Mouse (Mus musculus): Measurements from ENCODE around the gene Pomt1.

Pomt1 gene
- long read RNA-seq, experiment 1, partial matches to known transcripts: 5 of 9 reads
- long read RNA-seq, experiment 1, other reads (novel, unspliced or antisense): 2 of 9 reads
- long read RNA-seq, experiment 2, partial matches to known transcripts: 1 of 3 reads
- long read RNA-seq, experiment 2, other reads (novel, unspliced or antisense): 1 of 3 reads

GRCm38 (mm10) chr2:32235886-32236759 lies at the start of gene Pomt1:
Pomt1 (plus strand) TSS chr2:32236590.
- intact Hi-C loops (cut with DNase I): loop anchor here (5.0 kb wide), 1 partner anchor 104 kb away; no protein-coding TSS in a partner anchor

GRCm38 (mm10) chr2:32187019-32187551 lies 49.3 kb upstream of the Pomt1 start:
- intact Hi-C loops (cut with DNase I): no loop called here

DNA sequence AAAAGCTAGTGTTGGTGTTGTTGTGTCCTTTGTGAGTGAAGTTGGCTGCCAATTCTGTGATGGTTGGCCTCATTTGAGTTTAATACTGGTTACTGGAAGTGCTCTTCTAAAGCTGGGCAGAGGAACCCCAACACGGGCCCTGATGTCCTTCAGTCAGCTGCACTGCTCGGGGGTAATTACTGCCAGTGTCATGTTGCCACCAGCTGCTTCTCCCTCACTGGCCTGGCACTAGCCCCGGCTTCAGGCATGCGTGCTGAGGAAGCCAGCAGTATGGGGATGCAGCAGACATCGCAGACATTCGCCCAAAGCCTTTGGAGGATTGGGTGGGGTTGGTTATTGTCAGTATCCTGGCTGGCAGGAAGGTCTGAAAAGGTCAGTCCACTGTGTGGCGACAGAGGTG lies 48.7 kb upstream of the Pomt1 start:
- intact Hi-C loops (cut with DNase I): no loop called here

DNA sequence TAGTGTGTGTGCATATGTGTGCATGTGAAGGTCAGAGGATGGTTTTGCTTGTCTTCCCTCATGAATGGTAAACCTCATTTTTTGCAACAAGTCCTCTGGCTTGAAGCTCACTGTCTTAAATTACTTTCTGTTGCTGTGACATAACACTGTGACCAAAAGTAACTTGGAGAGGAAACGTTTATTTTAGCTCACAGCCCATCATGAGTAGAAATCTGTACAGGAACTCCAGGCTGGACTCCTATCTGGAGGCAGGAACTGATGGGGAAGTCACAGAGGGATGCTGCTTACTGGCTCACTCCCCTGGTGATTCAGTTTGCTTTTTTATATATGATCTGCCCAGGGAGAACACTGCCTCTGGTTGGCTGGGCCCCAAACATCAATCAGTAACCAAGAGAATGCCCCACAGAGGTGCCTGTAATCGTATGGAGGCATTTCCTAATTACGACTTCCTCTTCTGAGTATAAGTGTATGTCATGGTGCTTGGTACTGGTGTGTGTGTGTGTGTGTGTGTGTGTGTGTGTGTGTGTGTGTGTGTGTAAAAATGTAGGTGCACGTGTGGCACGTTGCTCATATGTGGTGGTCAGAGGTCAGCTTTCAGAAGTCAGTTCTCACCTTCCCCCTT lies 47.2 kb upstream of the Pomt1 start:
- intact Hi-C loops (cut with DNase I): no loop called here

- intact Hi-C loops (cut with DNase I): loop anchor here (5.0 kb wide), 1 partner anchor 38 kb away; the partner anchor contains the start of gene Prrc2b
Measured at GRCm38 (mm10) chr2:32190620-32191019, 45.8 kb upstream of the Pomt1 start.

- intact Hi-C loops (cut with DNase I): loop anchor here (5.0 kb wide), 1 partner anchor 40 kb away; the partner anchor contains the start of gene Prrc2b
Measured at GRCm38 (mm10) chr2:32191872-32192507, 44.4 kb upstream of the Pomt1 start.

DNA sequence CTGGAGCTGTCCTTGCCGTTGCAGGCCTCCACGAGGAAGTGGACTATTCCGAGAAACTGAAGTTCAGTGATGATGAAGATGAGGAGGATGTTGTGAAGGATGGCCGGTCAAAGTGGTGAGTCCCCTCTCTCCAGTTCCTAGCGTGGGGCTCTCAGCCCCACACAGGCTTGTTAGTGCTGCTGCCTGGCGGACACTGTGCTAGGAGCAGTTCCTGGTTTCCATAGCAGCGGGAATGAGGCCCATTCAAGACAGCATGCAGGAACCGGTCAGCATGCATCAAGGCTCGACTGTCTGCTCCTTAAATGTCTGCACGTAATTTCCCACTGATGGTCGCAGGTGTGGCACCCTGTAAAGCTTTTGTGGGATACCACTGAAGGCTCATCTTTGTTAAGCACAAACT lies 37.4 kb upstream of the Pomt1 start:
- intact Hi-C loops (cut with DNase I): no loop called here

GRCm38 (mm10) chr2:32200033-32200432 lies 36.4 kb upstream of the Pomt1 start:
- intact Hi-C loops (cut with DNase I): no loop called here

GRCm38 (mm10) chr2:32200712-32201111 lies 35.7 kb upstream of the Pomt1 start:
- intact Hi-C loops (cut with DNase I): no loop called here

- intact Hi-C loops (cut with DNase I): no loop called here
Measured at GRCm38 (mm10) chr2:32201527-32201926, 34.9 kb upstream of the Pomt1 start.

DNA sequence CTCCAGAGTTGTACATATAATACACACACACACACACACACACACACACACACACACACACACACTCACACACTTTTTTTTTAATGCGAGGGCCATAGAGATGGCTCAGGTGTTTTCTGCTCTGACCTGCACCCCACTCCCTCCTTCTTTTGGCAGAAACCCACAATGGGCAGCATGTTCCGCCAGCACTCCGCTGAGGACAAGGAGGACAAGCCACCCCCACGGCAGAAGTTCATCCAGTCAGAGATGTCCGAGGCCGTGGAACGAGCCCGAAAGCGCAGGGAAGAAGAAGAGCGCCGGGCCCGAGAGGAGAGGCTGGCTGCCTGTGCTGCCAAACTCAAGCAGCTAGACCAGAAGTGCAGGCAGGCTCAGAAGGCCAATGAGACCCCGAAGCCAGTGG lies 32.5 kb upstream of the Pomt1 start:
- intact Hi-C loops (cut with DNase I): no loop called here

- intact Hi-C loops (cut with DNase I): no loop called here
Measured at GRCm38 (mm10) chr2:32207682-32208081, 28.7 kb upstream of the Pomt1 start.

DNA sequence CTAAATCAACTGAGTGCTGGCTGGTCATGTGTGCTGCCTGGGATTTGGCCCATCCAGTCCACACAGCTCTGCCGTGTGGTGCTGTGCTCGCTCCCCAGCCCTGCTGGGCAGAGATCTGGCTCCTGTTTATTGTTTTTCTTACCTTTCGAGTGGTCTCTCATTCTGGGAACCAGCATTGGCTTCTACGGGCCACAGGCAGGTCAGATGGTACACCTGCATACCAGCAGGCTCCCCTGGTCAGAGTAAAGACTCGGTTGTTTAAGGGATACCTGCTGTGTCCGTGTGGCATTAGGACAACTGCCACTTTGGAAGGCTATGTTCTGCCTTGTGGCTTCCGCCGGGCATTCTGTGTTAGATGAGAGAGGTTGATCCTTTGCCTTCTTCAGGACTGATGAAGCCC lies 24.7 kb upstream of the Pomt1 start:
- intact Hi-C loops (cut with DNase I): no loop called here

DNA sequence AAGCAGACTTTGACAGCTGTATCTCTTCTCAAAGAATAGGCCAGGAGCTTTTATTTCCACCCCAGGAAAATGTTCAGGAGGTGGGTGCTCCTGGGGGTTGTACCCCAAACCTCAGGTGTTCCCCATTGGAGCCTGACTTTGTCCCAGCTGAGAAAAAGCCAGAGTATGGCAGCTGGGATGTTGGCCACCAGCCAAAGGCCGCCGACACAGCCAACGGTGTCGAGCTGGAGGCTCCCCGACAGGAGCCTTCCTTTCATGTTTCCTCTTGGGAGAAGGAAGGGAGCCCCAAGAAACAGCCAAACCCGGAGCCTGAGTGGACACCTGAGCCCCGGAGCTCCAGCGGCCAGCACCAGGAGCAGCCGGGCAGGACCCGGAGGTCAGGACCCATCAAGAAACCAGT lies 23.4 kb upstream of the Pomt1 start:
- intact Hi-C loops (cut with DNase I): no loop called here

- intact Hi-C loops (cut with DNase I): no loop called here
Measured at GRCm38 (mm10) chr2:32215576-32215975, 20.8 kb upstream of the Pomt1 start.

DNA sequence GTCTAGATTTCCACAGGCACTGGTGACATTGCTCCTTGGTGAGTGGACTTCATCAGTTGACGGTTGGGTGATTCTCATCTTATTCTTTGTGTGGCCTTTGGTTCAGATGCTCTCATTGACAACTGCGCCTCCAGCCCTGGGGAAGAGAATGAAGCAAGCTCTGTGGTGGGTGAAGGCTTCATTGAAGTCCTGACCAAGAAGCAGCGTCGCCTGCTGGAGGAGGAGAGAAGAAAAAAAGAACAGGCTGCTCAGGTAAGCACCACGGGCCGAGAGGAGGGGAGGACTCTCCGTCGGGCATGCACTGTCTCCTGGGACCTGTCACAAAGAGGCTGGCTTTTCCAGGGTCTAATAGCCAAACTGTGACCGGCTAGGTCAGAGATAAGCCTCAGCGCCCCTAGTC lies 19.9 kb upstream of the Pomt1 start:
- intact Hi-C loops (cut with DNase I): no loop called here

GRCm38 (mm10) chr2:32217656-32218055 lies 18.7 kb upstream of the Pomt1 start:
- intact Hi-C loops (cut with DNase I): no loop called here

- intact Hi-C loops (cut with DNase I): no loop called here
Measured at GRCm38 (mm10) chr2:32218113-32218512, 18.3 kb upstream of the Pomt1 start.

DNA sequence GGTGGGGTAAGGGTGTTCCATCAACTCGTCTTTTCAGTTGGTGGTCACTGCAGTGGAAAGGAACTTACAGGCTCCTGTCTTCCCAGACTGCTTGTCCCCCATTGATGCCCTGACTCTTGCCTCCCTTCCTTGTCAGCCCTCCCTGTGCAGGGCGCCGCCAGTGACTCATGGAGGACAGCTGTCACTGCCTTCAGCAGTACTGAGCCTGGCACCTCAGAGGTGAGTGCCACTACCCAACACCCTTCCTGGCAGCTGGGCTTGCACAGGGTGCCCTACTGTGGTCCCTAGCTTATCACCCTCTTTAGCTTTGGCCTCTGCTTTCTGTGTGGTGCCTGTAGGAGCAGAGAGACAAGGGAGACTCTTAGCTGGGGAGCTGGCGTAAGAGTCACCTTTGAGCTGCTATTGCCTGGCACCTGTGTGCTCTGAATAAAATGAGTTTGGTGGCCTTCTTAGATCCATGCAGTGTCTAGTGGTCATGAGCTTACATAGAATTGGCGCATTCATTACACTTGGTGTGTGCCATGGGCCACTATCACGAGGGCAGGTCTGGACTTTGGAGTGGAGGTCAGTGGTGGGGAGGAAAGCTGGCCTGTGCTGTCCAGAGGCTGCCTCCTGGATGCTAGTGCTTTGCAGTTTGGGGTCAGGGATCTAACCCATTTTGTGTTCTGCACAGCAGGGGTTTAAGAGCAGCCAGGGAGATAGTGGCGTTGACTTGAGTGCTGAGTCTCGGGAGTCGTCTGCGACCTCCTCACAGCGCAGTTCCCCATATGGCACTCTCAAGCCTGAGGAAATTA lies 17.7 kb upstream of the Pomt1 start:
- intact Hi-C loops (cut with DNase I): no loop called here

GRCm38 (mm10) chr2:32219501-32219900 lies 16.9 kb upstream of the Pomt1 start:
- intact Hi-C loops (cut with DNase I): no loop called here

- intact Hi-C loops (cut with DNase I): no loop called here
Measured at GRCm38 (mm10) chr2:32220021-32220420, 16.4 kb upstream of the Pomt1 start.

Data from adrenal gland (tissue).